Mouse (Mus musculus): ENCODE data around the gene Gpr33. TPM values are rescaled to one million over a fixed set of nuclear protein-coding genes. Genes with fewer than 3 reads are reported as not detected.

Gene Gpr33
- polyA plus RNA-seq (2012; rRNA removed; ENCODE audit: low replicate concordance) = 0.36 TPM in 1 of 2 replicates, not detected in the other

GRCm38 (mm10) chr12:52027963-52028362 is at the start of gene Gpr33:
Gene Gpr33 (minus strand): TSS chr12:52028063.

GRCm38 (mm10) chr12:52005877-52006632 is 21.8 kb downstream of the Gpr33 start, which contains the start of gene Dtd2:
Gene Dtd2 (minus strand): TSS chr12:52006501.

Other genes starting within 250 kb of the Gpr33 start
- gene Hectd1, start 198.5 kb downstream of the Gpr33 start, polyA plus RNA-seq (2012; rRNA removed; ENCODE audit: low replicate concordance) = 17.6 and 28.6 TPM in 2 replicates
- gene Heatr5a, start 56.7 kb downstream of the Gpr33 start, polyA plus RNA-seq (2012; rRNA removed; ENCODE audit: low replicate concordance) = 31.4 and 59.5 TPM in 2 replicates
- 7.7 and 8.5 TPM in 2 replicates for gene Dtd2, start 21.6 kb downstream of the Gpr33 start, polyA plus RNA-seq (2012; rRNA removed; ENCODE audit: low replicate concordance)
- 2.9 and 3.7 TPM in 2 replicates for gene Nubpl, start 69.7 kb upstream of the Gpr33 start, polyA plus RNA-seq (2012; rRNA removed; ENCODE audit: low replicate concordance)

All from subcutaneous adipose tissue, adult 2 months (tissue).